Mouse (Mus musculus) ES-E14 (cell line): ENCODE data around the gene 1110002E22Rik.

Experiments
- CHD2 ChIP-seq: IDR thresholded peaks from 2 replicates; pipeline ENCODE4 v1.6.1; 2014; ENCODE audit warnings: mild to moderate bottlenecking, low read depth, low read length, inconsistent platforms
- HCFC1 ChIP-seq: IDR thresholded peaks from 2 replicates; pipeline ENCODE4 v1.6.1; 2012; ENCODE audit warnings: low read length, inconsistent platforms, borderline replicate concordance; ENCODE audit not compliant: insufficient read depth
- MAFK ChIP-seq: IDR thresholded peaks from 2 replicates; pipeline ENCODE4 v1.6.1; 2014; ENCODE audit warnings: mild to moderate bottlenecking, low read depth, low read length, inconsistent platforms; ENCODE audit not compliant: insufficient read depth
- ZC3H11A ChIP-seq: IDR thresholded peaks from 2 replicates; pipeline ENCODE4 v1.6.1; 2012; ENCODE audit warnings: low read depth, mild to moderate bottlenecking, inconsistent platforms, low read length, borderline replicate concordance

DNA sequence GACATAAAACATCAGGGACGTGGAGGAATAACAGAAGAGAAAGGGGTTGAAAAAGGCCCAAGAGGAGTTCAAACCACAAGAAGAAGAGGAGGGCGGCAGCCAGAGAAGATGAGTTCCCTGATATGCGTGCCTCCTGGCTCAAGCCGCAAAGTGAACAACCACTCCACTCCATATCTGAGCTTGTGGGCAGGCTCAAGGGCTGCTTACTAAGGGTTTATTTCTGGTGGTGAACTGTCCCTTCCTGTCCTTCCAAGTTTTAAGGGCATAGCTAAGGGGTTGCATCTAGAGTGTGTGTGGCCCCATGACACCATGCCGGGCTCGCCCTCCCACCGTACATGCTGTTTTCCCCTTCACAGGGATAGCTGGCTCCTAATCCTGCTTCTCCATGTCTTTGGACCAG is 4.4 kb upstream of the 1110002E22Rik start:
- no peak for TF ChIP-seq MAFK
- no peak for TF ChIP-seq CHD2
- TF ChIP-seq ZC3H11A: no peak
- TF ChIP-seq HCFC1: no peak
